Mouse (Mus musculus): Measurements from ENCODE around the gene Srek1ip1.

Gene Srek1ip1

GRCm38 (mm10) chr13:104843295-104844089, 51.2 kb downstream of the Srek1ip1 start:
- no peak for DNase-seq

DNA sequence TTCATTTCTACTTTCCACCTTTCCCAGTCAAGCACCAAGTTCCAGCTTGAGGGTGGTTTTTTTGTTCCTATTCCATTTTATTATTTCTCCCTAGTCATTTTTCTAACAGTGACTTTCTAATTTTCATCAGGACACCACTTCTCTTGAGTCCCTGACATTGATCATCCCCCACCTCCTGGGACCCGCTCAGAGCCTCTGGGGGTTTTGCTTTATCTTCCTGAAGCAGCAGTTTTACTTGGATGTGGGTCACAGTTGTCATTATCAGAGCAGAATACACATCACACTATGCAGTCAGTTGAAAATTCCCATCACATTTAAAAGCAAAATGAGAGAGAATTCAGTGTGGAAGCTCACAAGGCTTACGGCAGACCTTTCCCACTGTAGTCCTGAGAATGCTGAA, 61.4 kb downstream of the Srek1ip1 start:
- no peak for DNase-seq

DNA sequence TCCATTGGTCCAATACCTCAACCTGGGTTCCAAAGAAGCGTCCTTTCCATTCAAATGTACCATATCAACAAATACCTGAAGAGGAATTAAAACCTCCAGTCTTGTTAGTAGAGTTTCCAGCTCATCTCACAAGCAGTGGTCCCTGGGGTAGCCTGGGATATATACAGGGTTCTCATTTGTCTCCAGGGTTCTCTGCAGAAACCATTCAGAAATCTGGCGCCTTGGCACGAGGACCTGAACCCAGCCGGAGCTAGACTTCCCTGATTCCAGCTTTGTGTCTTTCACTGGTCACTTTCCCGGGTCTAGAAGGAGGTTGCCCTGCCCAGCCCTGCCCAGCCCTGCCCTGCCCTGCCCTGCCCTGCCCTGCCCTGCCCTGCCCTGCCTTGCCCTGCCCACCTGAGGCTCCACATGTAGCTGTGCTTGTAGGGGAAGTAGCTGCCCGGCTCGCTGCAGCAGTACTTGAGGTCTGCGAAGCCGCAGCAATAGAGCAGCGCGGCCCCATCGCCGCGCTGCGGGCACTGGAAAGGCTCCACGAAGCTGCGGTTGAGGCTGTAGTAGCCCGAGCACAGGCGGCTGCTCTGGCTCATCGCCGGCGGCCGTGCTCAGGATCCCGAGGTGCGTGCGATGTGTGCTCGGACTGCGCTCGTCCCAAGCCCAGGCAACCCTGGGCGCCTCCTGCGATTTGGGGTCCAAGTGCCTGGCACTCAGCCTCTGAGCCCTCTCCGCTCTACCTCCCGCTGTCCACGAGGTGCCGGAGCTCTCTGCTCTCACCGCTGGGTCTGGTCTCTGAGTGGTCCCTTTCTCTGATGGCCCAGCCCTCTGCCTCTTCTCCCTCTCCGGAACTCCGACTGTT, 71.1 kb downstream of the Srek1ip1 start, which contains the start of gene Shisal2b:
TSS of gene Shisal2b (minus strand) at position 767 of the 853 bp plus-strand sequence.
- no peak for DNase-seq

GRCm38 (mm10) chr13:104866726-104867125, 74.4 kb downstream of the Srek1ip1 start:
- no peak for DNase-seq

GRCm38 (mm10) chr13:104869907-104870306, 77.6 kb downstream of the Srek1ip1 start:
- no peak for DNase-seq

DNA sequence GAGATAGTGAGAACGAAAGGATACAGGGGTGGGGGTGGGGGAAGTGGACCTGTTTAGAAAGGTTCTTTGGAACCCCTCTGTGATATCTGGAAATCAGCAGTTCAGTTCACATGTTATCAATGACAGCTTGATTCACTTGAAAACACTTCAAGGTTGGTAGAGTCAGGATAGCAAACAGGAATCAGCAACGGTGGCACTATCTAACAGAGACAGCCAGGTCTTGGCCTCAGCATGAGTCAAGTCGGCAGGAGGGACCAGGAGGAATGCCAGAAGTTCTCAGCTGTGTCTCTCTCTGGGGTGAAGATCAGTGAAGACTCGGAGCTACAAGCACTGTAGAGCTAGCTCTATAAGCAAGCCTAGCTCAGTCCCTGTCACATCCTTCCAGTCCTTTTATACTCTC, 86.2 kb downstream of the Srek1ip1 start:
- no peak for DNase-seq

DNA sequence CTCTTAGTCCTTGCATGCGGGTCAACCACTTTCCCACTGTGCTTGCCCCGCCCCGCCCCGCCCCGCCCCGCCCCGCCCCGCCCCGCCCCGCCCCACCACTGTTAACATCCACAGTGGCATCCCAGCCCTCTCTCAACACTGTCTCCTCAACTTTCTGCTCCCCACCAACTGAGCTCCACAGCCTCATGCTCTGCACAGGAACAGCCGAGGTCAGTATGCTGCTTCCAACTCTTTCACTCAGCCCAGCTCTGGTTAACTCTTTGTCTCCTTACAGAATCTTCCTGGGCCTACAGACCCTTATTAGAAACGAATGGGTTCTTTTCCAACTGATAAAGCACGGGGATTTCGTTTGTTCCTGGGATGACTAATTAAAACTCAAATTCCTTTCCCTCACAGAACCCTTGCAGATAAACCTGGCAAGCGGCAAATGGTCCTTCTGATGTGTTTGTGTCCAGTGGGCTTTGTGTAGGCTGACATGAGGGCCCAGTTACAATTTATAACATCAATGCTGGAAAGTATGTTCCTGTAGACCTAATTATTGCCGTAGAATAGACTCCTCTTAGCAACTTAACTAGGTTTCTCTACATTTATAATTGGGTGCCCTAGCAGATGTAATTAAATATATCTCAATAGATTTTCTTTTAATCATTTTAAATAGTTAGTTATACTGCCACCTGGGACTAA, 91.4 kb downstream of the Srek1ip1 start:
- DNase-seq, result no peak

DNA sequence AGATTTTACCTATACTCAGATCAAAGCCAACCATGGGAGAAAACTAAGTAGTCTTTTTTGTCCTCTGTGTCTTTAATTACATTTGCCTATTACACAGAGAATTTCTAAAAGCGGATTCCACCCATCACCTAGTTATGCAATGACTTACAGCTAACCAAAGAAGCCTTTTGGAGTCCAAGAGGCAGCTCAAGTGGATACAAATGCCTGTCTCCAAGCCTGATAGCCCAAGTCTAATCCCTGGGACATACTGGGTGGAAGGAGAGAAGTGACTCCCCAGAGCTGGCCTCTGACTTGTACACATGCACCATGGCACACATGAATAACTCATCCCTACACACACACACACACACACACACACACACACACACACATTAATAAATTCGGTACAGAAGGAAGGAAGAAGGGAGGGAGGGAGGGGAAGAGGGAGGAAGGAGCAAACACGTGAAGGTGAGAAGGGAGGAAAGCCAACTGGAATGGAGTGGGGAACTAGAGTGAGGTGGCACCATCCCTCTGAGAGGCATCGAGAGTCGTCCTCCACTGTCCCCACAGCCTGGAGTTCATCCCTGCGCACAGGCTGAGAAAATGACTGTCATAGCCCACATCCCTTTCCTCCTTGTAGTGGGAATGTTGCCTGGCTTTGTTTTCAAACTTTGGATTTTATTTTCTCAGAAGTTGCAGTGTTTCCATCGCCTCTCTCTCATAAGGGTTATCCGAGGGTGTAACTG, 94.2 kb downstream of the Srek1ip1 start:
- DNase-seq, result no peak

Data from layer of hippocampus, adult 9-11 months (tissue).